Mouse (Mus musculus): Measurements from ENCODE around the gene Glipr1l3.
"Not testable (repeated sequence)": the region's sequence is repeated elsewhere in the genome, so short reads cannot be mapped to it uniquely, and the experiment has no call there.

The Glipr1l3 gene

GRCm38 (mm10) chr10:112159882-112160560 lies at the start of gene Glipr1l3:
Gene Glipr1l3, minus strand, starts transcription at chr10:112160327.
- in situ Hi-C loops (cut with MboI, MseI): loop anchor here (5.0 to 10.0 kb wide), 3 partner anchors 93 to 115 kb away; partner anchors contain the start of gene Glipr1l1 (in 1 of the 2)

- in situ Hi-C loops (cut with MboI, MseI): no loop called here
Observed at GRCm38 (mm10) chr10:112203463-112203862, 43.3 kb upstream of the Glipr1l3 start.

GRCm38 (mm10) chr10:112193919-112194318 lies 33.8 kb upstream of the Glipr1l3 start:
- in situ Hi-C loops (cut with MboI, MseI): not testable (repeated sequence)

- in situ Hi-C loops (cut with MboI, MseI): not testable (repeated sequence)
Observed at GRCm38 (mm10) chr10:112177027-112177426, 16.9 kb upstream of the Glipr1l3 start.

- in situ Hi-C loops (cut with MboI, MseI): loop anchor here (5.0 to 10.0 kb wide), 2 partner anchors 96 to 118 kb away; no protein-coding TSS in a partner anchor
Observed at GRCm38 (mm10) chr10:112163168-112163766, 3.1 kb upstream of the Glipr1l3 start, which contains the start of gene Caps2. Gene Caps2, plus strand, starts transcription at chr10:112163621.

DNA sequence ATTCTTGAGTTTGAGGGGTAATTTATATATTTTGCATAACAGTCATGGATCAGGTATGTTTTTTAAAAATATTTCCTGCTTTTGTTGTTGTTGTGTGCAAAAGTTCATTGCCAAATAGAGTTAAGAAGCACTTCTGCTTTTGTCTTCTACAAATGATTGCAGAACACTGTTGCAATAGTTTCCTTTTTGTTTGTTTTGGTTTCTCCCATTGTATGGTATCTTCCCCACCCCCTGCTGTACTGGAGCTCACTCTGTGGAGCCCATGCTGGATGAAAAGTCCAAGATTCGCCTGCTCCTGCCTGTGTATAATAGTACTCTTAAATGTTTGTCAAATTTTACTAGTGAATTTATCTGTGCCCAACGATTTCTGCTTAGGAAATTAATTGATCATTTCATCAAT lies 20.3 kb downstream of the Glipr1l3 start:
- in situ Hi-C loops (cut with MboI, MseI): loop anchor here in 1 of 2 experiments (10.0 to 25.0 kb wide), 2 partner anchors 85 to 672 kb away; no protein-coding TSS in a partner anchor

- in situ Hi-C loops (cut with MboI, MseI): loop anchor here in 1 of 2 experiments (10.0 to 25.0 kb wide), 2 partner anchors 86 to 673 kb away; no protein-coding TSS in a partner anchor
Observed at GRCm38 (mm10) chr10:112138871-112139430, 21.2 kb downstream of the Glipr1l3 start.

DNA sequence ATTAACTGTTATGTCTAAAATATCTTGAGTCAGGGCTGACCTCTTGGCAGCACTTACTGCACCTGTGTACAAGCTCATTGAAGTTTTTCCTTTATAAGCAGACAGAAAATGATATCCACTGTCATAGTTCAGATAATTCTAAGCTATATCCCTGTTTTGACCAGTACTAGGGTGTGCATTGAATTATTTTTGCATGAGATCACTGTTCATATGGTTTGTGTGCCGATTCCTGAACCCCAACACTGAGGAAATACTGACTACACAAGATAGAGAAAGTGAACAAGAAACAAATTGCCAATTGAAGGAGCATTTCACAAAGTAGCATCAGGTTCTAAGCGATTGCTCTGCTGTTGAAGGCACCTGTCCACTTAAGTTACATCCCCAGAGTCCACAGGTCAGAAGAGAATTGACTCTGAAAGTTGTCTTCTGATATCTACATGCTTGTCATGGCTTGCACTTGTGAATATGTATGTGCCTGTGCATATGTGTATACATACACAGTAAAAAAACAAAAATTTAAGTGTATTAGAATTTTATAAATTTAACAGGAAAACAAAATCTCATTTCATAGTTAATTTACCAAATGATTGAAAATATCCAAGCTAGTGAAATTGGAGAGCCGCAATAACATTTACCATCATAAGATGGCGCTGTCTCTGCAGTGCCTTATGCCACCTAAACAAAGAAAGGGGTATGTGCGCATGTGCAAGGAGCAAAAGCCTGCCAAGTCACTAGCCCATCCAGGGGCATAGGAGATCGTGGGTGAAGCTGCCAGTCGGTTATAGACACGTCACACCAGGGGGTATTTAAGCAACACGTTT lies 21.9 kb downstream of the Glipr1l3 start:
- in situ Hi-C loops (cut with MboI, MseI): loop anchor here in 1 of 2 experiments (10.0 to 25.0 kb wide), 2 partner anchors 87 to 674 kb away; no protein-coding TSS in a partner anchor

DNA sequence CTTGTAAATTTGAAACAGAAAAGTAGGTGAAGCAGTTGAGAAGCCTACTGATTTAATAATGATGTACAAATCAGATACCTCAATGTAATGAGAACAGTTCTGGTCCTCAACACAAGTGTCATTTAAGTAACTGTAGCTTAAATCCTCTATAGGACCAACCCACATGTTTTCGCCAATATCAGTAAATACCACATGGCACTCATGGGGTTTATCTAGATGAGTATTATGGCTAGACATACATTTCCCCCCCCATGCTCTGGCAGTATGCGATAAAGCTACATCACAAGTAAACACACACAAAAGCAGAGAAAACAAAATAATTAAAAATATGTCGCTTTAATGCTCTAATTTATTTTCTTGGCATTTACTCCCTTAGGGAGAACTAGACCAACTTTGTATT lies 27.9 kb downstream of the Glipr1l3 start:
- in situ Hi-C loops (cut with MboI, MseI): loop anchor here in 1 of 2 experiments (10.0 to 25.0 kb wide), 2 partner anchors 93 to 680 kb away; no protein-coding TSS in a partner anchor

- in situ Hi-C loops (cut with MboI, MseI): loop anchor here in 1 of 2 experiments (25.0 kb wide), 1 partner anchor 685 kb away; no protein-coding TSS in a partner anchor
Observed at GRCm38 (mm10) chr10:112127682-112128230, 32.4 kb downstream of the Glipr1l3 start.

GRCm38 (mm10) chr10:112125090-112125489 lies 35.0 kb downstream of the Glipr1l3 start:
- in situ Hi-C loops (cut with MboI, MseI): loop anchor here in 1 of 2 experiments (25.0 kb wide), 1 partner anchor 687 kb away; no protein-coding TSS in a partner anchor

GRCm38 (mm10) chr10:112110401-112110800 lies 49.7 kb downstream of the Glipr1l3 start:
- in situ Hi-C loops (cut with MboI, MseI): no loop called here

- in situ Hi-C loops (cut with MboI, MseI): loop anchor here in 1 of 2 experiments (5.0 kb wide), 1 partner anchor 128 kb away; no protein-coding TSS in a partner anchor
Observed at GRCm38 (mm10) chr10:112105785-112106184, 54.3 kb downstream of the Glipr1l3 start.
